Mouse (Mus musculus) heart, embryonic 12.5 days (tissue): ENCODE results near the gene Methig1. TPM values are rescaled to one million over a fixed set of nuclear protein-coding genes. Genes with fewer than 3 reads are reported as not detected.
"Not testable (repeated sequence)": the region's sequence is repeated elsewhere in the genome, so short reads cannot be mapped to it uniquely, and the experiment has no call there.

Experiments used
- ATAC-seq: fragments of 200-750 bp; cut with Nextera tagmentation; 2 replicates; pipeline ENCODE4 v1.8.0; 2017; ENCODE audit warnings: moderate TSS enrichment, moderate library complexity; ENCODE audit not compliant: insufficient number of reproducible peaks, low FRiP score
- H3K27ac ChIP-seq: fragments of 300-500 bp; sonication (generic); 2 replicates; pipeline ENCODE4 v1.5.1; 2016; ENCODE audit warnings: mild to moderate bottlenecking, moderate library complexity; ENCODE audit not compliant: poor library complexity, severe bottlenecking
- H3K27me3 ChIP-seq: fragments of 300-500 bp; sonication (generic); replicated peaks from 2 replicates; pipeline ENCODE4 v1.6.1; 2016; ENCODE audit warnings: mild to moderate bottlenecking, moderate library complexity
- H3K36me3 ChIP-seq: fragments of 300-500 bp; sonication (generic); 2 replicates; pipeline ENCODE4 v1.6.1; 2016; ENCODE audit warnings: mild to moderate bottlenecking, moderate library complexity
- H3K4me1 ChIP-seq: fragments of 300-500 bp; sonication (generic); replicated peaks from 2 replicates; pipeline ENCODE4 v1.6.1; 2016; ENCODE audit warnings: mild to moderate bottlenecking
- H3K4me2 ChIP-seq: fragments of 300-500 bp; sonication (generic); 2 replicates; pipeline ENCODE4 v1.6.1; 2016; ENCODE audit warnings: mild to moderate bottlenecking, moderate library complexity
- H3K4me3 ChIP-seq: fragments of 300-500 bp; sonication (generic); 2 replicates; pipeline ENCODE4 v1.5.1; 2016; ENCODE audit warnings: mild to moderate bottlenecking
- H3K9ac ChIP-seq: fragments of 300-500 bp; sonication (generic); 2 replicates; pipeline ENCODE4 v1.6.1; 2016; ENCODE audit warnings: mild to moderate bottlenecking, moderate library complexity
- H3K9me3 ChIP-seq: fragments of 300-500 bp; sonication (generic); replicated peaks from 2 replicates; pipeline ENCODE4 v1.6.1; 2016; ENCODE audit warnings: mild to moderate bottlenecking, moderate library complexity
- WGBS: fragments of 180-500 bp; shearing (Covaris S2); methylation state at CpG from one replicate; pipeline ENCODE4 v1.1.7; 2016; 5-methylcytosine and 5-hydroxymethylcytosine counted together
- polyA plus RNA-seq: library from polyadenylated mRNA; unstranded; fragments of >200 nt; fragmentation: Nextera tagmentation; extraction: Ambion mirVana; gene quantifications from 2 replicates; pipeline ENCODE4 v1.2.1, GENCODE M21; 2016

Methig1 gene
- polyA plus RNA-seq, 1 experiment from 2014 or later: not detected

- H3K27ac ChIP-seq: no peak overlapping the region
- no peak overlapping the region for H3K9ac ChIP-seq
- no peaks in the 10 kb centered on the region for H3K4me1 ChIP-seq
- no peaks in the 10 kb centered on the region for H3K36me3 ChIP-seq
- no peaks in the 10 kb centered on the region for H3K27me3 ChIP-seq
- H3K9me3 ChIP-seq: no peaks in the 10 kb centered on the region
- 65% methylated on average over 9 of the region's 9 CpGs for WGBS
- ATAC-seq: no peak
- no peak overlapping the region for H3K4me3 ChIP-seq
- H3K4me2 ChIP-seq: no peak overlapping the region
These were observed 32.5 kb upstream of the Methig1 start for GRCm38 (mm10) chr15:100320295-100320905.

- Histone ChIP-seq H3K4me3 (no peak overlapping the region), H3K4me1 (no peaks in the 10 kb centered on the region), H3K4me2 (no peak overlapping the region), H3K36me3 (no peaks in the 10 kb centered on the region), H3K27me3 (no peaks in the 10 kb centered on the region), H3K27ac (no peak overlapping the region), H3K9ac (no peak overlapping the region), H3K9me3 (no peaks in the 10 kb centered on the region)
- no peak for ATAC-seq
- 48% methylated on average over 5 of the region's 5 CpGs for WGBS
These were observed 31.8 kb upstream of the Methig1 start for GRCm38 (mm10) chr15:100321134-100321533.

- no peak overlapping the region for H3K4me3 ChIP-seq
- no peak for ATAC-seq
- no peaks in the 10 kb centered on the region for H3K9me3 ChIP-seq
- no peaks in the 10 kb centered on the region for H3K36me3 ChIP-seq
- no peak overlapping the region for H3K27ac ChIP-seq
- H3K9ac ChIP-seq: no peak overlapping the region
- no peak overlapping the region for H3K4me2 ChIP-seq
- 60% methylated on average over 12 of the region's 12 CpGs for WGBS
- H3K27me3 ChIP-seq: no peaks in the 10 kb centered on the region
- H3K4me1 ChIP-seq: no peaks in the 10 kb centered on the region
These were observed 28.8 kb upstream of the Methig1 start for GRCm38 (mm10) chr15:100324021-100324591.

- Histone ChIP-seq H3K4me2 (no peak overlapping the region), H3K36me3 (no peaks in the 10 kb centered on the region), H3K4me1 (no peaks in the 10 kb centered on the region), H3K27ac (no peak overlapping the region), H3K27me3 (no peaks in the 10 kb centered on the region), H3K4me3 (no peak overlapping the region), H3K9ac (no peak overlapping the region), H3K9me3 (no peaks in the 10 kb centered on the region)
- WGBS: 90% methylated on average over 3 of the region's 3 CpGs
- ATAC-seq: no peak
These were observed 27.7 kb upstream of the Methig1 start for GRCm38 (mm10) chr15:100325235-100325634.

- not testable (repeated sequence) for ATAC-seq, H3K27ac ChIP-seq, H3K36me3 ChIP-seq, H3K4me1 ChIP-seq, H3K4me3 ChIP-seq, H3K9me3 ChIP-seq, H3K9ac ChIP-seq, H3K4me2 ChIP-seq, H3K27me3 ChIP-seq
- 64% methylated on average over 4 of the region's 4 CpGs for WGBS
These were observed 24.9 kb upstream of the Methig1 start for GRCm38 (mm10) chr15:100328089-100328488.

- not testable (repeated sequence) for H3K27me3 ChIP-seq, H3K9ac ChIP-seq, H3K9me3 ChIP-seq, H3K4me3 ChIP-seq, H3K27ac ChIP-seq, H3K4me1 ChIP-seq, ATAC-seq, H3K36me3 ChIP-seq, H3K4me2 ChIP-seq
- WGBS: 86% methylated on average over 10 of the region's 10 CpGs
These were observed 23.6 kb upstream of the Methig1 start for GRCm38 (mm10) chr15:100329336-100329735.

- Histone ChIP-seq H3K4me1 (no peaks in the 10 kb centered on the region), H3K27ac (no peak overlapping the region), H3K9me3 (no peaks in the 10 kb centered on the region), H3K9ac (no peak overlapping the region), H3K27me3 (no peaks in the 10 kb centered on the region), H3K36me3 (no peaks in the 10 kb centered on the region), H3K4me2 (no peak overlapping the region), H3K4me3 (no peak overlapping the region)
- 86% methylated on average over 7 of the region's 7 CpGs for WGBS
- ATAC-seq: no peak
These were observed 22.2 kb upstream of the Methig1 start for GRCm38 (mm10) chr15:100330739-100331138.

GRCm38 (mm10) chr15:100332077-100332961, 20.6 kb upstream of the Methig1 start:
- WGBS: 47% methylated on average over 3 of the region's 10 CpGs
- H3K9me3 ChIP-seq, H3K36me3 ChIP-seq, H3K9ac ChIP-seq, H3K4me2 ChIP-seq, H3K27ac ChIP-seq, ATAC-seq, H3K27me3 ChIP-seq, H3K4me1 ChIP-seq, H3K4me3 ChIP-seq: not testable (repeated sequence)

GRCm38 (mm10) chr15:100334629-100335028, 18.3 kb upstream of the Methig1 start, which contains the start of gene Mettl7a3:
TSS of gene Mettl7a3 (plus strand) at chr15:100334929.
- H3K4me2 ChIP-seq: no peak within 1 kb of the TSS
- no peaks in the 10 kb centered on the region for H3K27me3 ChIP-seq
- no peak within 1 kb of the TSS for H3K4me3 ChIP-seq
- ATAC-seq: no peak
- H3K4me1 ChIP-seq: no peaks in the 10 kb centered on the region
- H3K36me3 ChIP-seq: no peaks in the 10 kb centered on the region
- 88% methylated on average over 10 of the region's 10 CpGs for WGBS
- no peak within 1 kb of the TSS for H3K9ac ChIP-seq
- no peaks in the 10 kb centered on the region for H3K9me3 ChIP-seq
- H3K27ac ChIP-seq: no peak within 1 kb of the TSS

GRCm38 (mm10) chr15:100337328-100337727, 15.6 kb upstream of the Methig1 start:
- not testable (repeated sequence) for H3K9ac ChIP-seq, H3K9me3 ChIP-seq, H3K4me1 ChIP-seq, H3K36me3 ChIP-seq, H3K4me2 ChIP-seq, H3K27ac ChIP-seq, H3K4me3 ChIP-seq, ATAC-seq, H3K27me3 ChIP-seq

GRCm38 (mm10) chr15:100337847-100338246, 15.1 kb upstream of the Methig1 start:
- not testable (repeated sequence) for H3K27me3 ChIP-seq, H3K9ac ChIP-seq, H3K4me1 ChIP-seq, ATAC-seq, H3K27ac ChIP-seq, H3K36me3 ChIP-seq, H3K9me3 ChIP-seq, H3K4me2 ChIP-seq, H3K4me3 ChIP-seq
- 36% methylated on average over 10 of the region's 10 CpGs for WGBS
